Mouse (Mus musculus): ENCODE measurements at regions not wholly inside any gene's neighbourhood (a gene's known extent, or its start where the extent isn't known, plus 50 kb on each side); places are given as distances from the start of the nearest gene placed in this dataset.

GRCm38 (mm10) chr7:68686396-68687139, 62.5 kb downstream of the Arrdc4 start:
- DNase-seq (ENCODE audit: low spot score in 2 of 2), result no peak

- DNase-seq (ENCODE audit: low spot score in 2 of 2), result no peak
Measured at GRCm38 (mm10) chr7:68682929-68683643, 66.0 kb downstream of the Arrdc4 start.

GRCm38 (mm10) chr7:68682318-68682728, 66.7 kb downstream of the Arrdc4 start:
- no peak for DNase-seq (ENCODE audit: low spot score in 2 of 2)

DNA sequence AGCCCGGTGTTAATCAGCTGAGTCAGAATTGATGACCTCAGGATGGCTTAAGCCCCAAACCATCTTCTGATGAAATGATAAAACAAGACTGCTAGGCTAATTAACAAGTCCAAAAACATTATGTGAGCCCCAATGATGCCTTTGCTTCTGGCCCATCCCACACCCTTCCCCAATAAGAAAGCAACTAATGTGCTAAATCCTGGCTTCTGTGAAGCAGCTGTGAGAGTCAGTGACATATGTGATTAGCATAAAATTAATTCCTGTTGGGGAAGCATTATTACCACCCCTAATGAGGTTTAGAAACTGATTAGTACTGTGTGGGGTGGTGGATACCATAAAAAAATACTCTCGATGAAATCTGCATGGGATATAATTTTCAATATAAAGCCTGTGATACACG, 69.3 kb downstream of the Arrdc4 start:
- no peak for DNase-seq (ENCODE audit: low spot score in 2 of 2)

DNA sequence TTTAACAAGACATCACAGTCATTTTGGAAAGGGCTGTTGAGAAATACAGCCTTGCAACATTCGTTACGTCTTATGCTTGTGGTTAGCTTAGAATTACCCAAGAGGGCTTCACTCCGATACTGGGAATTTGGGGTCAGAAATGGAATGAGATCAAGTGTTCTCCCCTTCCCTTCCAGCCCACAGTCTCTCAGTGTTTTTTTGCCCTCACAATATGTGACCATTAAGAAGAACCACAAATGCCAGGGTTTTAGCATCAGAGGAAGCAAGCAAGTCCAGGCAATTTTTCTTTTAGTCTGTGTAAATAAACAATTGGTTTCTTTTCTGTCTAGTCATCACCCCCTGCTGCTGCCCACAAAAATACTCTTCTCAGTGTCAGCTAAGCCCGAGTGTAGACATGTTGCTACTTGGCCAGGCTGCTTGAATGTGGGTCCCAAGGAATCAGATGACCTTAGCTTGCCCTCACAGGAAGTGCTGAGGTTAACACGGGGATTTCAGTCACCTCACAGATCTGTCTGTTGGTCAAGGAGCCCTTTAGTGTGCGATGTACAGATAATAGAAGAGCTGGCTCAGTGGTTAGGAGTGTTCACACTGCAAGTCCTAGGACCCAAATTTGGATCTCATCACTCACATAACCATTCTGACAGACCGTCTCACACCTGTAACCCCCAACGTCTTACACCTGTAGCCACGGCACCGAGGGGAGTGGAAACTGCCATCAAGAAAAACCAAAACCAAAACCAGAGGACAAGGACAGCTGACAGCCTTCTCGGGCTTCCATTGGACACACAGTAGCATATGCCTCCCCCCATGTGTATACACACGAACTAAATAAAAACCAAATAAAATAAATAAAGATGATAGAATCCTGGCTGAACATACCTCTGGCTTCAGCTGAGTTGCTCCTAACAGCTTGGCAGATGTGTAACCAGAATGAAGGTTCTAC, 81.0 kb downstream of the Arrdc4 start:
- DNase-seq (ENCODE audit: low spot score in 2 of 2), result no peak

DNA sequence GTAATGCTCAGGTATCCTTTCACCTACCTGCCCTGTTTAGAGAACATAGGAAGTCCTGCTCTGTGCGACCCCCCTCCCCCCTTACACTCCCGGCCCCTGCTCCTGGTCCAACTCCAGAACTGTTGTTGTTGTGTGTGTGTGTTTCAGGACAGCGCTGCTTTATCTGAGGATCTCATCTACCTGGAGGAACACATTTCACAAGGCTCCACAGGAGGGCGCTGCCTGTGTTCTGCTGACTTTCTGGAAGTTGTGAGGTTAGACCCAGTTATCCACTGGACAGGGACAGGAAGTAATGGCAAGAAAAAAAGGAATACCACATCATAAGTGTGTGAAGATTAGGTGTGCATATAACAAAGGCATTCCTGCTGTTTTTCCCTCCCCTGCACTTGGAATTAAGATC, 81.8 kb downstream of the Arrdc4 start:
- no peak for DNase-seq (ENCODE audit: low spot score in 2 of 2)

- no peak for DNase-seq (ENCODE audit: low spot score in 2 of 2)
Measured at GRCm38 (mm10) chr7:68656354-68656753, 92.7 kb downstream of the Arrdc4 start.

- no peak for DNase-seq (ENCODE audit: low spot score in 2 of 2)
Measured at GRCm38 (mm10) chr7:68653534-68653933, 95.5 kb downstream of the Arrdc4 start.

DNA sequence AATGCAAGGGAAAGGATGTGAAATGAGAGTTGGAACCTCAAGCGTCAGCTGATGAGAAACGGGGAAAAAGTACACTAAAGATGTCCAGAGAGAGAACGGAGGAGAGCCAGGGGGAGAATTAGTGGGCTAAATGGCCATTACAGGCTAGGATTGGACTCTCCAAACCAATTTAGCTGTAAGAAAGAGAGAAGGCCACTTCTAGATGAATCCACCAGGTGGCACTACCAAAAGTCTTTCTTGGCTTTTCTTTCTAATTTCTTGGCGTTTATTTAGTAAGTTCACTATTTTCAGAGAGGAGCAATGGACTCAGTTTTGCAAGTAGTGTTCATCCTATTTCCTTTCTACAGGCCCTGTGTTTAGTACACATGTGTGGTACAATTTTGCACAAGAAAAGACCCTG, 97.6 kb downstream of the Arrdc4 start:
- no peak for DNase-seq (ENCODE audit: low spot score in 2 of 2)

DNA sequence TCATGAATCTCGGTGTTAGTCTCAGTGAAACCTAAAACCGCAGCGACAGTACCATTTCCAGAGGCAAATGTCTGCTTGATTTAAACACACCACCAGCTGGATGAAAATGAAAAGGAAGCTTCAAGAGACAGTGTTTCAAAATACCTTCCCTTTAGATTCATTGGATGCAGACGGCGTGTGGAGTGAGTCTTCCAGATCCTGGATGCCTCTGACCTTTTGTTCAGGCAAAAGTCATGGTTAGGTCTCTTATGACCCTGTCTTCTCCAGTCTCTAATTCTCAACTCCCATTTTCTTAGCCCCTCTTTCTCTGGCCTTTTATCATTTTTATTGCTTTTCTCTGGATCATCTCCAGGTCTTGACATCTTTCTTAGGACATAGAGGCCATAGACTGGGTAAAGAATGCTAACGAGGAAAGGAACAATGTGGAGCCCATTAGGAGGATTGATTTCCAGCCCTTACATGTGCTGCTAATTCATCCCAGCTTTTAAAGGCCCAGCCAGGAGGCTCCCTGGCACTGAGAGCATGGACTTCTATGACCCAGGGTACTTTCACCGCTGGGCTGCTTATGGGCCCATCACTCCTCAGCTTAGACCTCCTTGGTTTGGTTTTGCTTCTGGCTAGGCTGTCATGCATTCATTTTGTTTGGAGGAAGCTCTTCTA, 111.4 kb downstream of the Arrdc4 start:
- no peak for DNase-seq (ENCODE audit: low spot score in 2 of 2)

GRCm38 (mm10) chr7:68621080-68621479, 128.0 kb downstream of the Arrdc4 start:
- DNase-seq (ENCODE audit: low spot score in 2 of 2), result no peak

- DNase-seq (ENCODE audit: low spot score in 2 of 2), result no peak
Measured at GRCm38 (mm10) chr7:68610499-68610898, 138.5 kb downstream of the Arrdc4 start.

- DNase-seq (ENCODE audit: low spot score in 2 of 2), result no peak
Measured at GRCm38 (mm10) chr7:68607170-68607569, 141.9 kb downstream of the Arrdc4 start.

DNA sequence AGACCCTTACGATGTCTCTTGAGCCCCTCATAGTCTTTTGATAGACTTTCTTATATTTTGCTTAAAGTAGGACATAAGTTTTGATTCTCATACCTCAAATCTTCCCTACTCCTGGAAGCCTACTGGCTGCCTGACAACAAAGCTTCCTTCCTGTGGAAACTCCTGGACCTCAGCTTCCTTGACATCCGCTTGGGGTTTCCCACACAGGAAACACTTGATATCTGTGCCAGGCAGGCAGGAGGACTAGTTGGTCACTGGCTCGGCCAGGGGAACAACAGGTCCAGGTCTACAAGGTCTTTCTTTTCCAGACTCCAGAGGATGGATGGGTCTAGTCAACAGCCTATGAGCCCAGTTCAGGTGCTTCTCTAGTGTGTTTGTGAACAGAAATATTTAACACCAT, 142.8 kb downstream of the Arrdc4 start:
- DNase-seq (ENCODE audit: low spot score in 2 of 2), result no peak

DNA sequence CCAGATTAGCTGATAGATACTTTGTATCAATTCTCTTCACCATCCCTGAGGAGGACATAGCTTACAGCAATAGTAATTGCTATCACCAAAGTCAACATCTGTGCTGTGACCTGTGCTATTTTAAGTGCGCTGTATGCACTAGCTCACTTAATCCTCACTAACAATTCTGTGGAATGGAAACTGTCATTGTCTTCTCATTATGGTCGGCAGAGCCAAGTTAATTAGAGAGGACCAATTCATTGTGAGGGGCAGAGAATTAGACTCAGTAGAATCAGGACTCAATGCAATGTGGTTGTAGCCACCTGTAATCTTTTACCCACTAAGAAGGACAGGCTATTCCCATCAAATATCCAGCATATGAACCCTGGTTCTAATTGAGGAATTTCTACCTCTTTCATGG, 145.3 kb downstream of the Arrdc4 start:
- DNase-seq (ENCODE audit: low spot score in 2 of 2), result no peak

DNA sequence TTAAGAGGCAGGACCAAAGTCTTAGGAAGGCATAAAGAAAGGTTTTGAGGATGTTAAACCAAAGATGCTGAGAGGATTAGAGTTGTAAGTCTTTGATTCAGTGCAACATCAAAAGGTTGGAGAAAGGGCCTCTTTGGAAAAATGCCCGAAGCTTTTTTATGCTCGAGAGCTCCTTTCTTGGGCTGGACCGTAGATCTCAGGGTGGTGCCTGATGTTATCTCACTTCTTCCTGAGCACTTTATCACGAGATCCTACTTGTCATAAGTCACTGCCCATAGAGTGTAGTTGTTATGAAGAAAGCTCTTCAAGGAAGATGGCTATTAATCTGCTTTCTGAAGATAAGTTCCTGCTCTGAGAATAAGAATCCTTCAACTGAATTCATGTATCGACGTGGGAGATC, 147.0 kb downstream of the Arrdc4 start:
- no peak for DNase-seq (ENCODE audit: low spot score in 2 of 2)

DNA sequence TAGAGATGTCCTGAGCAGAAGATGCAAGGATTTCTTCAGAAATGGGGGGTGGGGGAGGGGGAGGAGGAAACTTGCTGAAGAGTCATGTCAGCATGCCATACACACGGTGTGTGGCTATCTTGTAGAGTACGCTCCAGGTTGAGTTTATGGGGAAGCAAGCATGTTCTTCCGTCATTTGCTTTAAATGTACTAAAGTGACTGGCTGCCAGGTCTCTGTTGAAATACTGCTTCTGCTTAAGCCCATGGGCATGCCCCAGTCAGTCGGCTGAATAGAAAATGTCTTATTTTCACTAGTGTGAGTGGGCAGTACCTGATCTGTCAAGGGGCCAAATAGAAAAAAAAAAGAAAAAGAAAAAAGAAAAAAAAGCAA, 155.0 kb downstream of the Arrdc4 start:
- DNase-seq (ENCODE audit: low spot score in 2 of 2), result no peak

GRCm38 (mm10) chr7:68593344-68594016, 155.6 kb downstream of the Arrdc4 start:
- DNase-seq (ENCODE audit: low spot score in 2 of 2), result no peak

GRCm38 (mm10) chr7:68582540-68583325, 166.3 kb downstream of the Arrdc4 start:
- no peak for DNase-seq (ENCODE audit: low spot score in 2 of 2)

- DNase-seq (ENCODE audit: low spot score in 2 of 2), result peak; percentile 8 to 24
Measured at GRCm38 (mm10) chr7:68580650-68581049, 168.4 kb downstream of the Arrdc4 start.
